Mouse (Mus musculus) MEL (cell line): ENCODE data around the gene Rae1. TPM values are rescaled to one million over a fixed set of nuclear protein-coding genes. Genes with fewer than 3 reads are reported as not detected.
A peak's percentile ranks its signal among the peaks of the same experiment; 100 is the strongest.

ENCODE experiments used
- DNase-seq: peaks from one replicate; pipeline ENCODE4 v3.0.0; 2011; ENCODE audit warnings: low read depth, low spot score
- H3K27ac ChIP-seq: 2 replicates; pipeline ENCODE4 v1.5.1; 2012; ENCODE audit warnings: low read depth, mild to moderate bottlenecking, control low read depth, low read length, moderate library complexity; ENCODE audit not compliant: control insufficient read depth
- H3K27me3 ChIP-seq, 2 experiments: fragments of 150-350 bp in 1 of 2; sonication (generic) in 1 of 2; 2 replicates each; pipeline ENCODE4 v1.6.1; 2012; ENCODE audit warnings: low read length in 2 of 2, mild to moderate bottlenecking in 2 of 2, improper control_type of control experiment in 1 of 2, moderate library complexity in 1 of 2; ENCODE audit not compliant: insufficient read depth in 2 of 2, control insufficient read depth in 1 of 2
- H3K36me3 ChIP-seq, 2 experiments: 2 replicates each; pipeline ENCODE4 v1.6.1; 2012 to 2014; ENCODE audit warnings: low read length in 2 of 2, improper control_type of control experiment in 1 of 2, inconsistent platforms in 1 of 2, mild to moderate bottlenecking in 1 of 2; ENCODE audit not compliant: insufficient read depth in 2 of 2, control insufficient read depth in 1 of 2
- H3K4me1 ChIP-seq, 2 experiments: fragments of 150-350 bp in 1 of 2; sonication (generic) in 1 of 2; 2 replicates each; pipeline ENCODE4 v1.6.1; 2012; ENCODE audit warnings: low read length in 2 of 2, improper control_type of control experiment in 1 of 2, mild to moderate bottlenecking in 1 of 2; ENCODE audit not compliant: insufficient read depth in 2 of 2, control insufficient read depth in 1 of 2
- H3K4me3 ChIP-seq, 2 experiments: fragments of 150-350 bp in 1 of 2; sonication (generic) in 1 of 2; 2 replicates each; pipeline ENCODE4 v1.5.1; 2012; ENCODE audit warnings: low read depth in 2 of 2, low read length in 2 of 2, mild to moderate bottlenecking in 2 of 2, moderate library complexity in 2 of 2, control low read depth in 1 of 2, improper control_type of control experiment in 1 of 2; ENCODE audit not compliant: control insufficient read depth in 1 of 2, insufficient read depth in 1 of 2
- H3K79me2 ChIP-seq: 2 replicates; pipeline ENCODE4 v1.6.1; 2012; ENCODE audit warnings: mild to moderate bottlenecking, low read length, moderate library complexity; ENCODE audit not compliant: control insufficient read depth, poor library complexity, insufficient read depth
- H3K9ac ChIP-seq: 2 replicates; pipeline ENCODE4 v1.6.1; 2012; ENCODE audit warnings: low read depth, mild to moderate bottlenecking, control low read depth, low read length, moderate library complexity; ENCODE audit not compliant: control insufficient read depth, poor library complexity, severe bottlenecking
- H3K9me3 ChIP-seq: fragments of 150-350 bp; sonication (generic); replicated peaks from 2 replicates; pipeline ENCODE4 v1.6.1; 2012; ENCODE audit warnings: mild to moderate bottlenecking, low read length, improper control_type of control experiment, moderate library complexity; ENCODE audit not compliant: insufficient read depth
- CHD1 ChIP-seq: IDR thresholded peaks from 2 replicates; pipeline ENCODE4 v1.6.1; 2012; ENCODE audit warnings: low read depth, mild to moderate bottlenecking, inconsistent platforms, low read length, improper control_type of control experiment
- CHD2 ChIP-seq: IDR thresholded peaks from 2 replicates; pipeline ENCODE4 v1.6.1; 2011; ENCODE audit warnings: low read length, improper control_type of control experiment
- E2F4 ChIP-seq: IDR thresholded peaks from 2 replicates; pipeline ENCODE4 v1.6.1; 2011; ENCODE audit warnings: low read depth, low read length, improper control_type of control experiment, borderline replicate concordance
- ELF1 ChIP-seq: IDR thresholded peaks from 2 replicates; pipeline ENCODE4 v1.6.1; 2014; ENCODE audit warnings: low read depth, mild to moderate bottlenecking, inconsistent platforms, low read length, improper control_type of control experiment, moderate library complexity
- ETS1 ChIP-seq: IDR thresholded peaks from 2 replicates; pipeline ENCODE4 v1.6.1; 2012; ENCODE audit warnings: low read depth, mild to moderate bottlenecking, inconsistent platforms, low read length, improper control_type of control experiment, moderate library complexity
- GATA1 ChIP-seq: IDR thresholded peaks from 2 replicates; pipeline ENCODE4 v1.6.1; 2011; ENCODE audit warnings: low read depth, low read length, improper control_type of control experiment
- HCFC1 ChIP-seq: IDR thresholded peaks from 2 replicates; pipeline ENCODE4 v1.6.1; 2012; ENCODE audit warnings: low read depth, mild to moderate bottlenecking, inconsistent platforms, low read length, improper control_type of control experiment, moderate library complexity
- MAFK ChIP-seq: IDR thresholded peaks from 2 replicates; pipeline ENCODE4 v1.6.1; 2011; ENCODE audit warnings: low read depth, mild to moderate bottlenecking, low read length, improper control_type of control experiment, borderline replicate concordance
- MAZ ChIP-seq: IDR thresholded peaks from 2 replicates; pipeline ENCODE4 v1.6.1; 2012; ENCODE audit warnings: low read depth, mild to moderate bottlenecking, inconsistent platforms, low read length, improper control_type of control experiment
- MEF2A ChIP-seq: IDR thresholded peaks from 2 replicates; pipeline ENCODE4 v1.6.1; 2014; ENCODE audit warnings: low read depth, mild to moderate bottlenecking, inconsistent platforms, low read length, improper control_type of control experiment; ENCODE audit not compliant: poor library complexity, insufficient replicate concordance, severe bottlenecking; ENCODE audit errors: extremely low read depth
- MXI1 ChIP-seq: IDR thresholded peaks from 2 replicates; pipeline ENCODE4 v1.6.1; 2011; ENCODE audit warnings: mild to moderate bottlenecking, low read depth, low read length, improper control_type of control experiment
- MYB ChIP-seq: IDR thresholded peaks from 2 replicates; pipeline ENCODE4 v1.6.1; 2011; ENCODE audit warnings: mild to moderate bottlenecking, low read depth, low read length, improper control_type of control experiment
- MYC ChIP-seq: IDR thresholded peaks from 2 replicates; pipeline ENCODE4 v1.6.1; 2011; ENCODE audit warnings: low read depth, mild to moderate bottlenecking, low read length, improper control_type of control experiment, moderate library complexity
- NELFE ChIP-seq: IDR thresholded peaks from 2 replicates; pipeline ENCODE4 v1.6.1; 2011; ENCODE audit warnings: low read depth, low read length, improper control_type of control experiment
- POLR2AphosphoS2 ChIP-seq: IDR thresholded peaks from 2 replicates; pipeline ENCODE4 v1.6.1; 2011; ENCODE audit warnings: low read length, improper control_type of control experiment
- POLR2AphosphoS5 ChIP-seq: IDR thresholded peaks from 2 replicates; pipeline ENCODE4 v1.6.1; 2012; ENCODE audit warnings: low read depth, borderline replicate concordance, mild to moderate bottlenecking, inconsistent platforms, low read length, moderate library complexity, mixed read lengths
- RAD21 ChIP-seq: IDR thresholded peaks from 2 replicates; pipeline ENCODE4 v1.6.1; 2011; ENCODE audit warnings: mild to moderate bottlenecking, low read depth, low read length, improper control_type of control experiment
- RCOR1 ChIP-seq: IDR thresholded peaks from 2 replicates; pipeline ENCODE4 v1.6.1; 2012; ENCODE audit warnings: low read depth, mild to moderate bottlenecking, inconsistent platforms, low read length, improper control_type of control experiment
- SIN3A ChIP-seq: IDR thresholded peaks from 2 replicates; pipeline ENCODE4 v1.6.1; 2012; ENCODE audit warnings: low read length, improper control_type of control experiment, inconsistent platforms
- TAL1 ChIP-seq: IDR thresholded peaks from 2 replicates; pipeline ENCODE4 v1.6.1; 2012; ENCODE audit warnings: mild to moderate bottlenecking, inconsistent platforms, low read length, moderate library complexity, mixed read lengths
- TCF12 ChIP-seq: IDR thresholded peaks from 2 replicates; pipeline ENCODE4 v1.6.1; 2014; ENCODE audit warnings: low read depth, mild to moderate bottlenecking, inconsistent platforms, low read length, improper control_type of control experiment, moderate library complexity
- UBTF ChIP-seq: IDR thresholded peaks from 2 replicates; pipeline ENCODE4 v1.6.1; 2012; ENCODE audit warnings: low read depth, mild to moderate bottlenecking, inconsistent platforms, low read length, improper control_type of control experiment, moderate library complexity, borderline replicate concordance; ENCODE audit not compliant: insufficient read depth
- USF1 ChIP-seq: IDR thresholded peaks from 2 replicates; pipeline ENCODE4 v1.6.1; 2014; ENCODE audit warnings: low read depth, mild to moderate bottlenecking, inconsistent platforms, low read length, improper control_type of control experiment, moderate library complexity
- ZC3H11A ChIP-seq: IDR thresholded peaks from 2 replicates; pipeline ENCODE4 v1.6.1; 2012; ENCODE audit warnings: low read depth, mild to moderate bottlenecking, inconsistent platforms, low read length, improper control_type of control experiment
- ZKSCAN1 ChIP-seq: IDR thresholded peaks from 2 replicates; pipeline ENCODE4 v1.6.1; 2012; ENCODE audit warnings: low read depth, mild to moderate bottlenecking, inconsistent platforms, low read length, improper control_type of control experiment, moderate library complexity
- ZMIZ1 ChIP-seq: IDR thresholded peaks from 2 replicates; pipeline ENCODE4 v1.6.1; 2012; ENCODE audit warnings: low read depth, mild to moderate bottlenecking, inconsistent platforms, low read length, improper control_type of control experiment, moderate library complexity
- ZNF384 ChIP-seq: IDR thresholded peaks from 2 replicates; pipeline ENCODE4 v1.6.1; 2012; ENCODE audit warnings: low read depth, mild to moderate bottlenecking, inconsistent platforms, low read length, improper control_type of control experiment
- polyA plus RNA-seq, 2 experiments: library from polyadenylated mRNA; stranded (reverse) in 1 of 2; unstranded in 1 of 2; fragments of >175 nt in 1 of 2; fragments of >200 nt in 1 of 2; gene quantifications; 2 replicates each; pipeline versions ENCODE4 v1.2.1 to v1.2.4; 2012; ENCODE audit warnings: low replicate concordance in 2 of 2, low read depth in 1 of 2; ENCODE audit not compliant: insufficient read length in 2 of 2, insufficient read depth in 1 of 2, missing spikeins in 1 of 2
- total RNA-seq: library from RNA; depleted of rRNA; stranded (reverse); fragments of 300-350 nt; gene quantifications from 2 replicates; pipeline ENCODE4 v1.2.3, GENCODE M21; 2012

Gene Rae1
- total and polyA plus RNA-seq, 3 experiments = 156 to 172 TPM; not detected in 1

DNA sequence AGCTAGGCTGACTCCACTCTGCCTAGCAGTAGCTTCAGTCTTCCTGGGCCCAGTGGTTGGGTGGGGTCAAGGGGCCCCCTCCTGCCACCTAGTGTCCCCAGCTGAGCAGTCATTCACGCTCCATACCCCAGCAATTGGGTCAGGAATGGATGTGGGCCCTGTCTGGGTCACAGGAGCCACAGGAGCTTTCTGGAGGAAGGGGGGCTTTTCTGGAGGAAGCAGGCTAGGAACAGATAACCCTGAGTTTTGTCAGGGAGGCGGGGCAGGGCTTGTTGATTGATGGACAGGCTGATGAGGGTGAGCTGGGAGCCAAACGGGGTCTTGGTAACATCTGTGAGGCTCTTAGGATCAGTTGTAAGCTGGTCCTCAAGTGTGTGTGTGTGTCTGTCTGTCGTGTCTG lies 36.7 kb downstream of the Rae1 start (continued):
- TF ChIP-seq RCOR1 = peak; percentile 36

DNA sequence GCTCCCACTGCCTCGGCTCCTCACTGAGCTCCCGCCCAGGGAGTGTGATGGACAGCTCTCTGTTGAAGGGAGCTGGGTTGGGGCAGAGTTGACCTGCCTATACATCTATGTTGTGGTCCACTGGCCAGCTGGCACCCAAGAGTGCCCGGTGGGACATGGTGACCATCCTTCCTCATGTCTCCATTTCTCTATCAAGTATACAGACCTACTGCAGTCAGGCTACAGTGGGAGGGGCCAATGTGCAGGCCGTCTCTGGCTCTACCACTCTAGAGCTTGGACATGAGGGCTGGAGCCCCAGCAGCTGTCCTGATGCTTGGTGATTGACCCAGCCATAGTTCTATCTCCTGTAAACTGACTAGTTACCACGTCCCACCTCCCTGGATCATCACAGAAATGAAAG lies 37.4 kb downstream of the Rae1 start:
- Histone ChIP-seq H3K4me1 (peaks cover 43 to 58% of the 10 kb centered on the region in 2 experiments), H3K9me3 (no peaks in the 10 kb centered on the region), H3K27ac (peak overlapping the region; percentile 61)
- DNase-seq = no peak
- TF ChIP-seq MEF2A (no peak), GATA1 (no peak), CHD1 (no peak), MYB (no peak), MXI1 (no peak), MYC (no peak), SIN3A (no peak), RCOR1 (no peak), ZKSCAN1 (no peak), E2F4 (no peak), ELF1 (no peak), MAZ (no peak), ZMIZ1 (no peak), NELFE (no peak), USF1 (no peak), RAD21 (no peak), TCF12 (no peak), UBTF (no peak)
- TF ChIP-seq, all 39 proteins: peak for 0
- Histone ChIP-seq H3K36me3 (peaks cover 5 to 45% of the 10 kb centered on the region in 2 experiments), H3K4me3 (no peak overlapping the region), H3K79me2 (no peaks in the 10 kb centered on the region), H3K27me3 (no peaks in the 10 kb centered on the region), H3K9ac (no peak overlapping the region)

DNA sequence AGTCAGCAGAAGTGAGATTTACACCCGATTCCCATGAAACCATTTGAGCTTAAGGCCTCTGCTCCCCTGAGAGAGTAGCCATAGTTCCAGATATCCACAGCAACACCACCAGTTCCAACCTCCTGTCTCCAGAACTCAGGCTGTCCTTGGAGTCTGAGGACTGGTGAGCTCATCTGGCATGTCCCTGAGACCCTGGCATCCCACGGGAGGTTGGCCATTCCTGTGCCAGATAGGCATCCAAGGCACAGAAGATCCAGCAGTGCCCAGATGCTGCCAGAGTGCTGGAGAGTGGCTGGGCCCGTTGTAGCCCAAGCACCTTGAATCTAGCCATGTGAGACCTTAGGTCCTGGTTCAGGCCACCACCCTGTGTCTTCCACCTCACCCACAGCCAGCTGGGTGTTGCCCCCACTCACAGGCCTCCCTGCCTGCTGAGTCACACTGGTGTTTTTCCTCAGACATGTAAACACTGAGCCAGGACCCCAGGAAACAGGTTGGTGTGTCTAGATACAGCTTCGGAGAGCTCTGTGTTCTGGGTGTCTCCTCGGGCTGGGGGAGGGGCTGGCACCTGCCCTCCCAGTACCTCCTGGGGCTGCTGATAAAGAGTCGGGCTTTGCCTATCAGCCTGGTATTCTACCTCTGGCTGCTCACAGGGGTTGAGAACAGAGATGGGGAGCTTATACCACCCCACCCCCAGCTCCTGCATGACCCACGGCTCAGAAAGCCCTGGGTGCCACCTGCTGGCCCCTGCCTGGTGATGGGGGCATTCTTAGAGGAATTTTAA lies 38.1 kb downstream of the Rae1 start:
- peaks cover 3 to 45% of the 10 kb centered on the region in 2 experiments for H3K36me3 ChIP-seq
- no peaks in the 10 kb centered on the region for H3K27me3 ChIP-seq
- H3K4me3 ChIP-seq = 0 out of 4 replicates have a peak overlapping the region, but pooled peaks of 1 of the 2 experiments have one; percentile 5
- H3K27ac ChIP-seq = peak overlapping the region; percentile 61
- H3K79me2 ChIP-seq = no peaks in the 10 kb centered on the region
- DNase-seq = peak; percentile 80
- H3K9me3 ChIP-seq = no peaks in the 10 kb centered on the region
- peaks cover 43 to 58% of the 10 kb centered on the region in 2 experiments for H3K4me1 ChIP-seq
- H3K9ac ChIP-seq = peak overlapping the region; percentile 22; the same call in 1 of the 2 replicates
- peak; percentile 92 for TF ChIP-seq ETS1
- no peak for TF ChIP-seq E2F4
- peak; percentile 45 for TF ChIP-seq MAFK
- TF ChIP-seq NELFE = no peak
- peak; percentile 81 for TF ChIP-seq CHD2
- 0 out of 2 replicates have a peak, but pooled peaks have one; percentile 28 for TF ChIP-seq HCFC1
- 0 out of 2 replicates have a peak, but pooled peaks have one; percentile 34 for TF ChIP-seq MEF2A
- TF ChIP-seq POLR2AphosphoS2 = no peak
- peak; percentile 16 for TF ChIP-seq RAD21
- peak; percentile 85 for TF ChIP-seq GATA1
- peak; percentile 78 for TF ChIP-seq RCOR1
- peak; percentile 51 for TF ChIP-seq MXI1
- TF ChIP-seq ELF1 = 0 out of 2 replicates have a peak, but pooled peaks have one; percentile 23
- peak; percentile 88 for TF ChIP-seq TAL1
- TF ChIP-seq USF1 = no peak
- TF ChIP-seq POLR2AphosphoS5 = no peak
- TF ChIP-seq ZNF384 = no peak
- peak; percentile 25 for TF ChIP-seq ZC3H11A
